Mouse (Mus musculus) myocyte (in vitro differentiated cells): ENCODE results near the gene Gm10135. TPM values are rescaled to one million over a fixed set of nuclear protein-coding genes. Genes with fewer than 3 reads are reported as not detected.
"Not testable (repeated sequence)": the region's sequence is repeated elsewhere in the genome, so short reads cannot be mapped to it uniquely, and the experiment has no call there.

ENCODE experiments used
- H3K27me3 ChIP-seq: one replicate; pipeline ENCODE4 v1.6.1; 2011; ENCODE audit not compliant: control insufficient read depth, insufficient read depth, insufficient read length
- H3K36me3 ChIP-seq: one replicate; pipeline ENCODE4 v1.6.1; 2011; ENCODE audit not compliant: control insufficient read depth, insufficient read depth
- H3K4me2 ChIP-seq: one replicate; pipeline ENCODE4 v1.6.1; 2011; ENCODE audit warnings: low read depth, control low read depth
- H3K4me3 ChIP-seq: one replicate; pipeline ENCODE4 v1.5.1; 2011; ENCODE audit warnings: mild to moderate bottlenecking, control low read depth, moderate library complexity
- H3K79me2 ChIP-seq: one replicate; pipeline ENCODE4 v1.6.1; 2011; ENCODE audit not compliant: control insufficient read depth, insufficient read depth
- H3ac ChIP-seq: one replicate; pipeline ENCODE4 v1.6.1; 2011; ENCODE audit not compliant: control insufficient read depth, insufficient read length
- CEBPB ChIP-seq: IDR thresholded peaks from 2 replicates; pipeline ENCODE4 v1.6.1; 2011; ENCODE audit warnings: mild to moderate bottlenecking, moderate library complexity; ENCODE audit not compliant: poor library complexity, insufficient read depth, severe bottlenecking
- E2F4 ChIP-seq: IDR thresholded peaks from one replicate; pipeline ENCODE4 v1.6.1; 2011; ENCODE audit warnings: mild to moderate bottlenecking, control low read depth, moderate library complexity; ENCODE audit not compliant: insufficient read depth
- MAX ChIP-seq: IDR thresholded peaks from one replicate; pipeline ENCODE4 v1.6.1; 2011; ENCODE audit warnings: low read depth, mild to moderate bottlenecking, control low read depth
- MYOD1 ChIP-seq, 3 experiments: IDR thresholded peaks; one replicate each; pipeline ENCODE4 v1.6.1; 2011; ENCODE audit warnings: control low read depth in 2 of 3, low read depth in 2 of 3, mild to moderate bottlenecking in 2 of 3, moderate library complexity in 1 of 3; ENCODE audit not compliant: insufficient read length in 2 of 3, control insufficient read depth in 1 of 3
- MYOG ChIP-seq, 3 experiments: IDR thresholded peaks; one replicate each; pipeline ENCODE4 v1.6.1; 2011; ENCODE audit warnings: control low read depth in 2 of 3, low read depth in 2 of 3, mild to moderate bottlenecking in 2 of 3; ENCODE audit not compliant: insufficient read length in 2 of 3, control insufficient read depth in 1 of 3, insufficient read depth in 1 of 3
- POLR2A ChIP-seq: IDR thresholded peaks from one replicate; pipeline ENCODE4 v1.6.1; 2011; ENCODE audit warnings: low read depth, mild to moderate bottlenecking, control low read depth, moderate library complexity; ENCODE audit not compliant: insufficient read length
- POLR2AphosphoS2 ChIP-seq: IDR thresholded peaks from one replicate; pipeline ENCODE4 v1.6.1; 2011; ENCODE audit warnings: low read depth, control low read depth; ENCODE audit not compliant: insufficient read length
- REST ChIP-seq: IDR thresholded peaks from one replicate; pipeline ENCODE4 v1.6.1; 2011; ENCODE audit warnings: mild to moderate bottlenecking, control low read depth, moderate library complexity; ENCODE audit not compliant: insufficient read depth, insufficient read length
- SRF ChIP-seq: IDR thresholded peaks from one replicate; pipeline ENCODE4 v1.6.1; 2011; ENCODE audit warnings: low read depth; ENCODE audit not compliant: control insufficient read depth, insufficient read length
- TCF12 ChIP-seq: IDR thresholded peaks from one replicate; pipeline ENCODE4 v1.6.1; 2011; ENCODE audit warnings: mild to moderate bottlenecking, control low read depth; ENCODE audit not compliant: poor library complexity, insufficient read depth, severe bottlenecking
- TCF3 ChIP-seq: IDR thresholded peaks from one replicate; pipeline ENCODE4 v1.6.1; 2011; ENCODE audit warnings: low read depth, control low read depth; ENCODE audit not compliant: insufficient read length
- USF1 ChIP-seq: IDR thresholded peaks from one replicate; pipeline ENCODE4 v1.6.1; 2011; ENCODE audit warnings: low read depth, mild to moderate bottlenecking, control low read depth, moderate library complexity
- polyA plus RNA-seq: library from polyadenylated mRNA; unstranded; fragments of >200 nt; fragmentation: generic; extraction: Trizol; gene quantifications from one replicate; pipeline ENCODE4 v1.2.1, GENCODE M21; 2012; ENCODE audit warnings: missing spikeins

Gene Gm10135
- polyA plus RNA-seq, 1 experiment = not detected

DNA sequence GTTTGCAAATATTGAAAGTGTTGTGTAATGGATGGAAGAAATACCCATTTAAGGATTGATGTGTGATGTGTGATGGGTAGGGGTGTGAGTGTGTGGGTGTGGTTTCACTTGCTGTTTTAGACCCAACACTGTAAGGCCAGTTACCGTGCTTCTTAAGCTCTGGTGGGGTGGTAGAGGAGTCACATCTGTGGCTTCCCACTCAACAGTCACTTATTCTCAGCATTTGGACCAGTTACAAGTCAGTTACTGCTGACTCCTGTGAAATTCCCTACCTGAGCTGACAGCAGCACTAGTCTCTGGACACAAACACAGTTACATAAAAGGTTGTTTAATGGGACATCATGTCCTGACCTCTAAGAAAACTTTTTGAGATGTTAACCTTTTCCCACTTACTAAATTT, 26.4 kb downstream of the Gm10135 start:
- TF ChIP-seq USF1 = no peak
- TF ChIP-seq MYOD1 (IDR thresholded peaks at IDR 0.05; ENCODE audit: control insufficient read depth in 1 of 3, insufficient read length in 2 of 3, low read depth in 2 of 3) = no peak
- TF ChIP-seq MAX = no peak
- TF ChIP-seq TCF12 = no peak
- H3K4me3 ChIP-seq = no peak overlapping the region

GRCm38 (mm10) chr5:72940906-72941432, 33.5 kb downstream of the Gm10135 start:
- Histone ChIP-seq H3K4me2 (no peak overlapping the region), H3K27me3 (no peaks in the 10 kb centered on the region), H3K4me3 (no peak overlapping the region), H3K36me3 (no peaks in the 10 kb centered on the region), H3K79me2 (peaks cover 9% of the 10 kb centered on the region), H3ac (no peak overlapping the region)
- no peak for TF ChIP-seq POLR2AphosphoS2
- no peak for TF ChIP-seq MYOG (IDR thresholded peaks at IDR 0.05; ENCODE audit: control insufficient read depth in 1 of 3, insufficient read depth in 1 of 3, insufficient read length in 2 of 3, low read depth in 2 of 3)
- no peak for TF ChIP-seq USF1
- TF ChIP-seq MAX = no peak
- TF ChIP-seq E2F4 = no peak
- TF ChIP-seq SRF = no peak
- TF ChIP-seq REST = no peak
- no peak for TF ChIP-seq CEBPB
- TF ChIP-seq MYOD1 (IDR thresholded peaks at IDR 0.05; ENCODE audit: control insufficient read depth in 1 of 3, insufficient read length in 2 of 3, low read depth in 2 of 3) = no peak
- TF ChIP-seq TCF3 = no peak
- no peak for TF ChIP-seq POLR2A
- TF ChIP-seq TCF12 = no peak

More for the DNA sequence above, 26.4 kb downstream of the Gm10135 start:
- Histone ChIP-seq H3K4me2 (no peak overlapping the region), H3ac (no peak overlapping the region), H3K36me3 (peaks cover 3% of the 10 kb centered on the region), H3K27me3 (no peaks in the 10 kb centered on the region), H3K79me2 (peaks cover 31% of the 10 kb centered on the region)

- no peaks in the 10 kb centered on the region for H3K36me3 ChIP-seq
- no peak overlapping the region for H3ac ChIP-seq
- H3K79me2 ChIP-seq = peaks cover 9% of the 10 kb centered on the region
- no peaks in the 10 kb centered on the region for H3K27me3 ChIP-seq
- H3K4me2 ChIP-seq = no peak overlapping the region
- H3K4me3 ChIP-seq = no peak overlapping the region
- no peak for TF ChIP-seq CEBPB
- TF ChIP-seq POLR2AphosphoS2 = no peak
- no peak for TF ChIP-seq POLR2A
- TF ChIP-seq MYOD1 (IDR thresholded peaks at IDR 0.05; ENCODE audit: control insufficient read depth in 1 of 3, insufficient read length in 2 of 3, low read depth in 2 of 3) = no peak
Observed at GRCm38 (mm10) chr5:72939311-72939710, 35.2 kb downstream of the Gm10135 start.

DNA sequence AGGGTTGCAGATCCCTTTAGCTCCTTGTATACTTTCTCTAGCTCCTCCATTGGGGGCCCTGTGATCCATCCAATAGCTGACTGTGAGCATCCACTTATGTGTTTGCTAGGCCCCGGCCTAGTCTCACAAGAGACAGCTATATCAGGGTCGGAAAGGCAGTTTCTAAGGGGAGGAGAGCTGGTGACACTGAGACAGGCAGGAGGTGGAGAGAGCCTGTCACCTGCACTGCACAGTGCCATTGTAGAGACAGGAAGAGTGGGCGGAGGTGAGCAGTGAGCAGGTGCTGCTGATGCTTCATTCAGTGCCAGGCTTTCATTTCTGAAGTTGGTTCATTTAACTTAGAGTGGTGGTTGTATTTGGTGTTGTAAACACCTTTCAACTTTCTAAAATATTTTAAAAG, 36.1 kb downstream of the Gm10135 start:
- H3K27me3 ChIP-seq, H3K4me2 ChIP-seq, H3K36me3 ChIP-seq, H3ac ChIP-seq, H3K4me3 ChIP-seq, H3K79me2 ChIP-seq: not testable (repeated sequence)

GRCm38 (mm10) chr5:72933026-72933675, 41.4 kb downstream of the Gm10135 start:
- TF ChIP-seq REST (no peak), MYOD1 (IDR thresholded peaks at IDR 0.05; ENCODE audit: control insufficient read depth in 1 of 3, insufficient read length in 2 of 3, low read depth in 2 of 3) (no peak), POLR2AphosphoS2 (no peak), POLR2A (no peak), TCF12 (no peak), TCF3 (no peak)
- no peak overlapping the region for H3ac ChIP-seq
- no peaks in the 10 kb centered on the region for H3K36me3 ChIP-seq
- no peaks in the 10 kb centered on the region for H3K27me3 ChIP-seq
- H3K4me3 ChIP-seq = no peak overlapping the region
- H3K4me2 ChIP-seq = no peak overlapping the region
- H3K79me2 ChIP-seq = peaks cover 40% of the 10 kb centered on the region

DNA sequence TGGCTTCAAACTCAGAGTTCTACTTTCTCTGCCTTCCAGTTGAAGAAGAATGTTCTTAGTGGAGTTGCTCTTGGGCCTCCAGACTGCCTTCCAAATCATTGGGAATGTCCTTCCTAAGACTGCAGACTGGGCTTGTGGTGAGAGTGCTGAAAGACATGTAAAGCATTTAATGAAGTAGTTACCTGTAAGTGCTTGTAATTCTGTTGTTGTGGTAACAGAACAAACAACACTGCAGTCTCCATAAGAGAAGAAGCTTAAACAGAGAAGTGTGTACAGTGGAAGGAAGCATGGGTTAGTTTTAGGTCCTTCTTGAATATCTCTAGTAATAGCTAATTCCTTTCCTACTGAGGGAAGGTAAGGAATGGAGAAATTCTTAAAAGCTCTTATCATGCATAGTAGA, 47.4 kb downstream of the Gm10135 start:
- Histone ChIP-seq H3K36me3 (no peaks in the 10 kb centered on the region), H3K79me2 (peaks cover 93% of the 10 kb centered on the region), H3K4me2 (no peak overlapping the region), H3K4me3 (no peak overlapping the region), H3ac (no peak overlapping the region), H3K27me3 (no peaks in the 10 kb centered on the region)
- TF ChIP-seq MYOD1 (IDR thresholded peaks at IDR 0.05; ENCODE audit: control insufficient read depth in 1 of 3, insufficient read length in 2 of 3, low read depth in 2 of 3) (no peak), USF1 (no peak), MAX (no peak), TCF12 (no peak), REST (no peak), TCF3 (no peak), SRF (no peak), E2F4 (no peak), MYOG (IDR thresholded peaks at IDR 0.05; ENCODE audit: control insufficient read depth in 1 of 3, insufficient read depth in 1 of 3, insufficient read length in 2 of 3, low read depth in 2 of 3) (no peak), POLR2AphosphoS2 (no peak), POLR2A (no peak), CEBPB (no peak)
